Mouse (Mus musculus) forebrain, embryonic 11.5 days (tissue): Measurements from ENCODE around the gene Mdm2. TPM values are rescaled to one million over a fixed set of nuclear protein-coding genes. Genes with fewer than 3 reads are reported as not detected.
"Not testable (repeated sequence)": the region's sequence is repeated elsewhere in the genome, so short reads cannot be mapped to it uniquely, and the experiment has no call there.

Experiments used
- ATAC-seq: fragments of 200-750 bp; cut with Nextera tagmentation; replicated peaks from 2 replicates; pipeline ENCODE4 v1.8.0; 2017; ENCODE audit warnings: moderate TSS enrichment; ENCODE audit not compliant: low FRiP score
- DNase-seq: peaks from one replicate; pipeline ENCODE4 v3.0.0-alpha.2; 2017; ENCODE audit warnings: low spot score
- H3K27ac ChIP-seq: fragments of 300-500 bp; sonication (generic); 2 replicates; pipeline ENCODE4 v1.5.1; 2014; ENCODE audit warnings: low read depth, low read length
- H3K27me3 ChIP-seq: fragments of 300-500 bp; sonication (generic); 2 replicates; pipeline ENCODE4 v1.6.1; 2014; ENCODE audit warnings: mild to moderate bottlenecking, low read length, mixed read lengths; ENCODE audit not compliant: control insufficient read depth, insufficient read depth
- H3K36me3 ChIP-seq: fragments of 300-500 bp; sonication (generic); 2 replicates; pipeline ENCODE4 v1.6.1; 2014; ENCODE audit warnings: mild to moderate bottlenecking, low read length, moderate library complexity, mixed read lengths; ENCODE audit not compliant: control insufficient read depth, insufficient read depth
- H3K4me1 ChIP-seq: fragments of 300-500 bp; sonication (generic); replicated peaks from 2 replicates; pipeline ENCODE4 v1.6.1; 2014; ENCODE audit warnings: low read length, mixed read lengths; ENCODE audit not compliant: control insufficient read depth, insufficient read depth
- H3K4me2 ChIP-seq: fragments of 300-500 bp; sonication (generic); 2 replicates; pipeline ENCODE4 v1.6.1; 2014; ENCODE audit warnings: low read depth, mild to moderate bottlenecking, low read length, moderate library complexity, mixed read lengths; ENCODE audit not compliant: severe bottlenecking
- H3K4me3 ChIP-seq: fragments of 300-500 bp; sonication (generic); 2 replicates; pipeline ENCODE4 v1.5.1; 2014; ENCODE audit warnings: low read depth, low read length
- H3K9ac ChIP-seq: fragments of 300-500 bp; sonication (generic); 2 replicates; pipeline ENCODE4 v1.6.1; 2014; ENCODE audit warnings: low read length
- H3K9me3 ChIP-seq: fragments of 300-500 bp; sonication (generic); 2 replicates; pipeline ENCODE4 v1.6.1; 2016; ENCODE audit warnings: low read length, mixed read lengths; ENCODE audit not compliant: control insufficient read depth
- WGBS: fragments of 180-500 bp; shearing (Covaris S2); extraction: QIAGEN DNeasy Blood & Tissue Kit; methylation state at CpG from one replicate; pipeline ENCODE4 v1.1.7; 2014; 5-methylcytosine and 5-hydroxymethylcytosine counted together
- polyA plus RNA-seq: library from polyadenylated mRNA; unstranded; fragments of >200 nt; fragmentation: Nextera tagmentation; extraction: Ambion mirVana; gene quantifications from 2 replicates; pipeline ENCODE4 v1.2.1, GENCODE M21; 2014

The Mdm2 gene
- polyA plus RNA-seq, 1 experiment from 2014 or later, result 91.6 TPM

- no peak for DNase-seq
- Histone ChIP-seq H3K36me3 (peaks cover 10% of the 10 kb centered on the region), H3K9ac (no peak overlapping the region), H3K9me3 (no peaks in the 10 kb centered on the region), H3K4me1 (no peaks in the 10 kb centered on the region; the same call in 1 of the 2 replicates), H3K27me3 (no peaks in the 10 kb centered on the region), H3K4me2 (no peak overlapping the region), H3K4me3 (no peak overlapping the region), H3K27ac (no peak overlapping the region)
- no peak for ATAC-seq
- WGBS, result 93% methylated on average over 14 of the region's 14 CpGs
Observed at GRCm38 (mm10) chr10:117749787-117750343, 39.3 kb upstream of the Mdm2 start.

GRCm38 (mm10) chr10:117749050-117749686 is 38.6 kb upstream of the Mdm2 start:
- H3K9me3 ChIP-seq, result no peaks in the 10 kb centered on the region
- no peaks in the 10 kb centered on the region for H3K27me3 ChIP-seq
- no peaks in the 10 kb centered on the region; the same call in 1 of the 2 replicates for H3K4me1 ChIP-seq
- ATAC-seq (no peak), DNase-seq (no peak)
- 95% methylated on average over 10 of the region's 10 CpGs for whole genome bisulfite sequencing
- H3K4me2 ChIP-seq, result no peak overlapping the region
- no peak overlapping the region for H3K9ac ChIP-seq
- H3K27ac ChIP-seq, result no peak overlapping the region
- H3K36me3 ChIP-seq, result peaks cover 9% of the 10 kb centered on the region
- H3K4me3 ChIP-seq, result no peak overlapping the region

GRCm38 (mm10) chr10:117748276-117749049 is 37.9 kb upstream of the Mdm2 start:
- 90% methylated on average over 10 of the region's 10 CpGs for WGBS
- H3K4me1 ChIP-seq, result no peaks in the 10 kb centered on the region; the same call in 1 of the 2 replicates
- no peak overlapping the region for H3K27ac ChIP-seq
- H3K4me3 ChIP-seq, result no peak overlapping the region
- no peaks in the 10 kb centered on the region for H3K27me3 ChIP-seq
- H3K36me3 ChIP-seq, result peaks cover 9% of the 10 kb centered on the region
- no peak overlapping the region for H3K4me2 ChIP-seq
- no peaks in the 10 kb centered on the region for H3K9me3 ChIP-seq
- ATAC-seq, result no peak
- DNase-seq, result no peak
- H3K9ac ChIP-seq, result no peak overlapping the region

GRCm38 (mm10) chr10:117747711-117748110 is 37.2 kb upstream of the Mdm2 start:
- Histone ChIP-seq H3K27ac (no peak overlapping the region), H3K9ac (no peak overlapping the region), H3K36me3 (peaks cover 9% of the 10 kb centered on the region), H3K4me3 (no peak overlapping the region), H3K4me2 (no peak overlapping the region), H3K9me3 (no peaks in the 10 kb centered on the region), H3K4me1 (no peaks in the 10 kb centered on the region; the same call in 1 of the 2 replicates), H3K27me3 (no peaks in the 10 kb centered on the region)
- WGBS, result 92% methylated on average over 7 of the region's 7 CpGs
- DNase-seq (no peak), ATAC-seq (no peak)

- Histone ChIP-seq H3K9ac (peak within 1 kb of the TSS; percentile 69), H3K36me3 (peaks cover 9% of the 10 kb centered on the region), H3K4me1 (no peaks in the 10 kb centered on the region; the same call in 1 of the 2 replicates), H3K27ac (no peak within 1 kb of the TSS), H3K27me3 (no peaks in the 10 kb centered on the region), H3K4me2 (peak within 1 kb of the TSS; percentile 89), H3K4me3 (peak within 1 kb of the TSS; percentile 49), H3K9me3 (no peaks in the 10 kb centered on the region)
- peak; percentile 99 for ATAC-seq
- 15% methylated on average over 45 of the region's 46 CpGs for WGBS
- peak; percentile 98 for DNase-seq
Observed at GRCm38 (mm10) chr10:117746297-117746883, 35.8 kb upstream of the Mdm2 start, which contains the start of gene Slc35e3. Gene Slc35e3 (minus strand): TSS chr10:117746365.

- DNase-seq, H3K4me1 ChIP-seq, H3K27ac ChIP-seq, H3K9me3 ChIP-seq, H3K27me3 ChIP-seq, H3K36me3 ChIP-seq: not testable (repeated sequence)
- H3K4me3 ChIP-seq, result peak overlapping the region; percentile 49
- peak overlapping the region; percentile 69 for H3K9ac ChIP-seq
- WGBS, result 1% methylated on average over 14 of the region's 46 CpGs
- H3K4me2 ChIP-seq, result peak overlapping the region; percentile 89
- ATAC-seq, result peak; percentile 47
Observed at GRCm38 (mm10) chr10:117745570-117746296, 35.2 kb upstream of the Mdm2 start.

GRCm38 (mm10) chr10:117743917-117744316 is 33.4 kb upstream of the Mdm2 start:
- no peak overlapping the region for H3K9ac ChIP-seq
- no peak overlapping the region for H3K27ac ChIP-seq
- H3K4me2 ChIP-seq, result no peak overlapping the region
- DNase-seq, result no peak
- 84% methylated on average over 4 of the region's 4 CpGs for WGBS
- H3K9me3 ChIP-seq, result no peaks in the 10 kb centered on the region
- H3K4me3 ChIP-seq, result no peak overlapping the region
- H3K27me3 ChIP-seq, result no peaks in the 10 kb centered on the region
- ATAC-seq, result no peak
- H3K4me1 ChIP-seq, result no peaks in the 10 kb centered on the region; the same call in 1 of the 2 replicates
- H3K36me3 ChIP-seq, result peaks cover under 1% of the 10 kb centered on the region; the same call in 1 of the 2 replicates

GRCm38 (mm10) chr10:117743182-117743581 is 32.6 kb upstream of the Mdm2 start:
- Histone ChIP-seq H3K36me3 (no peaks in the 10 kb centered on the region; the same call in 1 of the 2 replicates), H3K9me3 (no peaks in the 10 kb centered on the region), H3K27ac (no peak overlapping the region), H3K4me1 (no peaks in the 10 kb centered on the region; the same call in 1 of the 2 replicates), H3K27me3 (no peaks in the 10 kb centered on the region), H3K4me2 (no peak overlapping the region), H3K9ac (no peak overlapping the region), H3K4me3 (no peak overlapping the region)
- DNase-seq (no peak), ATAC-seq (no peak)
- WGBS, result 93% methylated on average over 2 of the region's 2 CpGs
